In genomic region chrX:61393154-61393553, GRCm38 (mm10) we compare ENCODE assay signal across 32 mouse cellular contexts.
A peak's percentile ranks its signal among the peaks of the same experiment; 100 is the strongest.
DNase-seq lines count a peak whose midpoint lies in the region; ATAC-seq and TF ChIP-seq lines count a peak whose summit lies in the region.
"Had no signal": no experiment of that assay in that cellular context is flagged by ENCODE, and none has a peak within 500 bp of the region (broad histone marks: within the 10 kb centered on the region; RNA-seq: fewer than 3 reads in every experiment).

No protein-coding gene starts in this region.

- H3K27ac ChIP-seq in hindbrain, embryonic 14.5 days, result no peak overlapping the region
- no peak overlapping the region for H3K27ac ChIP-seq in hindbrain, embryonic 10.5 days
- no peak overlapping the region for H3K27ac ChIP-seq in forebrain, embryonic 16.5 days (ENCODE audit: low read length)
- no peak overlapping the region for H3K27ac ChIP-seq in midbrain, embryonic 16.5 days (ENCODE audit: low read length)
- H3K27ac ChIP-seq in cerebellum, adult 2 months (ENCODE audit: insufficient read depth, low read length), result no peak overlapping the region
- H3K27ac ChIP-seq: embryonic facial prominence, embryonic 10.5 days; hindbrain, embryonic 13.5 days; kidney, embryonic 15.5 days; limb, embryonic 13.5 days; liver, embryonic 12.5 days; neural tube, embryonic 13.5 days had no signal

- H3K27me3 ChIP-seq in hindbrain, embryonic 14.5 days (ENCODE audit: control insufficient read depth, insufficient read depth, low read length), result no peaks in the 10 kb centered on the region
- H3K27me3 ChIP-seq in hindbrain, embryonic 10.5 days (ENCODE audit: insufficient read depth, poor library complexity, severe bottlenecking), result no peaks in the 10 kb centered on the region
- no peaks in the 10 kb centered on the region for H3K27me3 ChIP-seq in forebrain, embryonic 16.5 days (replicated peaks; ENCODE audit: control insufficient read depth, insufficient read depth, low read length)
- no peaks in the 10 kb centered on the region for H3K27me3 ChIP-seq in midbrain, embryonic 16.5 days (ENCODE audit: control insufficient read depth, insufficient read depth, low read depth, low read length)
- H3K27me3 ChIP-seq in cerebellum, adult 2 months (ENCODE audit: control insufficient read depth, insufficient read depth, low read length), result no peaks in the 10 kb centered on the region
- H3K27me3 ChIP-seq: heart, embryonic 12.5 days; hindbrain, embryonic 13.5 days; kidney, embryonic 15.5 days; limb, embryonic 13.5 days; liver, embryonic 12.5 days; neural tube, embryonic 13.5 days had no signal

- no peak overlapping the region for H3K4me3 ChIP-seq in hindbrain, embryonic 14.5 days (replicated peaks; ENCODE audit: low read length)
- no peak overlapping the region for H3K4me3 ChIP-seq in hindbrain, embryonic 10.5 days
- no peak overlapping the region for H3K4me3 ChIP-seq in forebrain, embryonic 16.5 days (replicated peaks; ENCODE audit: low read length)
- no peak overlapping the region for H3K4me3 ChIP-seq in midbrain, embryonic 16.5 days (ENCODE audit: low read depth, low read length)
- H3K4me3 ChIP-seq in cerebellum, adult 2 months (replicated peaks; ENCODE audit: insufficient read depth, low read depth, low read length), result no peak overlapping the region
- H3K4me3 ChIP-seq: embryonic facial prominence, embryonic 10.5 days; heart, embryonic 12.5 days; hindbrain, embryonic 13.5 days; kidney, embryonic 15.5 days; limb, embryonic 13.5 days; liver, embryonic 12.5 days; myocyte; neural tube, embryonic 13.5 days had no signal

- no peak overlapping the region for H3K4me2 ChIP-seq in hindbrain, embryonic 14.5 days (replicated peaks)
- H3K4me2 ChIP-seq in forebrain, embryonic 16.5 days (ENCODE audit: low read length), result no peak overlapping the region
- no peak overlapping the region for H3K4me2 ChIP-seq in midbrain, embryonic 16.5 days (ENCODE audit: low read length)
- H3K4me2 ChIP-seq: heart, embryonic 12.5 days; hindbrain, embryonic 13.5 days; kidney, embryonic 15.5 days; limb, embryonic 13.5 days; liver, embryonic 12.5 days; neural tube, embryonic 13.5 days had no signal

- no peak overlapping the region for H3K9ac ChIP-seq in hindbrain, embryonic 14.5 days
- H3K9ac ChIP-seq in forebrain, embryonic 16.5 days (replicated peaks; ENCODE audit: low read depth, low read length), result no peak overlapping the region
- no peak overlapping the region for H3K9ac ChIP-seq in midbrain, embryonic 16.5 days (ENCODE audit: low read depth, low read length)
- H3K9ac ChIP-seq: heart, embryonic 12.5 days; hindbrain, embryonic 13.5 days; kidney, embryonic 15.5 days; limb, embryonic 13.5 days; liver, embryonic 12.5 days; neural tube, embryonic 13.5 days had no signal

- no peak for TF ChIP-seq CTCF in brain, embryonic 14.5 days (IDR thresholded peaks at IDR 0.05; ENCODE audit: borderline replicate concordance, extremely low read depth, insufficient read depth, insufficient read length)
- TF ChIP-seq CTCF in cerebellum, adult 2 months (IDR thresholded peaks at IDR 0.05; ENCODE audit: borderline replicate concordance, insufficient read depth, low read depth, low read length), result no peak

- peak; percentile 23 for DNase-seq in hindbrain, embryonic 14.5 days (ENCODE audit: low spot score)
- DNase-seq in hindbrain, embryonic 10.5 days (ENCODE audit: low spot score), result no peak
- DNase-seq in brain, embryonic 14.5 days (ENCODE audit: low read depth), result peak; percentile 88
- no peak for DNase-seq in cerebellum, postnatal 14 days
- DNase-seq in cerebellum, adult 2 months, result no peak
- no peak for DNase-seq in lung, postnatal 25 days (ENCODE audit: low spot score)
- DNase-seq: adrenal gland, adult 8-10 months; cerebellum, adult 8-10 months; gastrocnemius, postnatal 25 days; heart, adult 18-20 months; heart, postnatal 10 days; kidney, postnatal 4 days; lung, adult 18-20 months; lung, postnatal 10 days; right cerebral cortex, adult 18-20 months; right cerebral cortex, postnatal 4 days; thymus, postnatal 14 days had no signal

- H3K36me3 ChIP-seq in hindbrain, embryonic 14.5 days (replicated peaks; ENCODE audit: control insufficient read depth, insufficient read depth), result no peaks in the 10 kb centered on the region
- no peaks in the 10 kb centered on the region for H3K36me3 ChIP-seq in hindbrain, embryonic 10.5 days
- no peaks in the 10 kb centered on the region for H3K36me3 ChIP-seq in forebrain, embryonic 16.5 days (ENCODE audit: control insufficient read depth, insufficient read depth)
- H3K36me3 ChIP-seq in midbrain, embryonic 16.5 days (ENCODE audit: control insufficient read depth, insufficient read depth, low read length), result no peaks in the 10 kb centered on the region
- H3K36me3 ChIP-seq: embryonic facial prominence, embryonic 10.5 days; G1E; heart, embryonic 12.5 days; hindbrain, embryonic 13.5 days; kidney, embryonic 15.5 days; limb, embryonic 13.5 days; liver, embryonic 12.5 days; neural tube, embryonic 13.5 days had no signal

- ATAC-seq in hindbrain, embryonic 14.5 days (ENCODE audit: low FRiP score), result peak; percentile 48; the same call in 1 of the 2 replicates
- peak; percentile 98 for ATAC-seq in forebrain, embryonic 16.5 days
- ATAC-seq in midbrain, embryonic 16.5 days, result peak; percentile 58; the same call in 1 of the 2 replicates
- ATAC-seq: activated CD4-positive, CD25-positive, alpha-beta regulatory T cell, adult 4 months; CD4-positive, CD25-positive, alpha-beta regulatory T cell, adult 4 months; intestine, embryonic 16.5 days; liver, embryonic 12.5 days; Patski had no signal

- no peaks in the 10 kb centered on the region for H3K4me1 ChIP-seq in hindbrain, embryonic 14.5 days (replicated peaks; ENCODE audit: control insufficient read depth, insufficient read depth, low read length)
- no peaks in the 10 kb centered on the region for H3K4me1 ChIP-seq in hindbrain, embryonic 10.5 days (replicated peaks)
- H3K4me1 ChIP-seq in forebrain, embryonic 16.5 days (replicated peaks; ENCODE audit: control insufficient read depth, insufficient read depth, low read length), result no peaks in the 10 kb centered on the region
- no peaks in the 10 kb centered on the region for H3K4me1 ChIP-seq in midbrain, embryonic 16.5 days (ENCODE audit: control insufficient read depth, insufficient read depth, low read length)
- H3K4me1 ChIP-seq in cerebellum, adult 2 months (ENCODE audit: control insufficient read depth, insufficient read depth, low read length), result peaks cover 3% of the 10 kb centered on the region; the same call in 1 of the 2 replicates
- H3K4me1 ChIP-seq: embryonic facial prominence, embryonic 10.5 days; heart, embryonic 12.5 days; hindbrain, embryonic 13.5 days; kidney, embryonic 15.5 days; limb, embryonic 13.5 days; liver, embryonic 12.5 days; neural tube, embryonic 13.5 days had no signal

- no peak for TF ChIP-seq POLR2A in brain, embryonic 14.5 days (IDR thresholded peaks at IDR 0.05; ENCODE audit: borderline replicate concordance, extremely low read depth, insufficient read depth, insufficient read length, poor library complexity, severe bottlenecking)
- no peak for TF ChIP-seq POLR2A in cerebellum, adult 2 months (IDR thresholded peaks at IDR 0.05; ENCODE audit: borderline replicate concordance, insufficient read depth, low read length)

- no peaks in the 10 kb centered on the region for H3K9me3 ChIP-seq in hindbrain, embryonic 14.5 days (ENCODE audit: control insufficient read depth, low read length)
- H3K9me3 ChIP-seq in hindbrain, embryonic 10.5 days, result no peaks in the 10 kb centered on the region
- no peaks in the 10 kb centered on the region for H3K9me3 ChIP-seq in forebrain, embryonic 16.5 days (ENCODE audit: control insufficient read depth, low read length)
- no peaks in the 10 kb centered on the region for H3K9me3 ChIP-seq in midbrain, embryonic 16.5 days (replicated peaks; ENCODE audit: control insufficient read depth, low read length, poor library complexity, severe bottlenecking)
- H3K9me3 ChIP-seq: embryonic facial prominence, embryonic 10.5 days; heart, embryonic 12.5 days; hindbrain, embryonic 13.5 days; kidney, embryonic 15.5 days; limb, embryonic 13.5 days; liver, embryonic 12.5 days; neural tube, embryonic 13.5 days had no signal

Comparison
In these comparisons a context has a peak if more than half of its experiments do, and no peak if none do; other contexts are left out.
1. DNase-seq: peak in hindbrain, embryonic 14.5 days (single experiment) and brain, embryonic 14.5 days (single experiment); none in hindbrain, embryonic 10.5 days (single experiment), cerebellum, postnatal 14 days (0 of 2), cerebellum, adult 2 months (0 of 2) and lung, postnatal 25 days (single experiment).
2. ATAC-seq: peak in every context shown above with its lines; median percentile 98 in forebrain, embryonic 16.5 days; 58 in midbrain, embryonic 16.5 days; 48 in hindbrain, embryonic 14.5 days.